Mouse (Mus musculus) kidney, postnatal 36 days (tissue): ENCODE measurements around the gene Hist1h3f.
A peak's percentile ranks its signal among the peaks of the same experiment; 100 is the strongest.
"Not testable (repeated sequence)": the region's sequence is repeated elsewhere in the genome, so short reads cannot be mapped to it uniquely, and the experiment has no call there.

Source experiments
- DNase-seq, 2 experiments: peaks; one replicate each; pipeline ENCODE4 v3.0.0; 2021 to 2022; ENCODE audit warnings: mixed read lengths in 2 of 2

Gene Hist1h3f

GRCm38 (mm10) chr13:23570261-23571021 lies 26.6 kb downstream of the Hist1h3f start:
- not testable (repeated sequence) for DNase-seq

- DNase-seq, result peak; percentile 46 to 85
Measured at GRCm38 (mm10) chr13:23571022-23571503, 27.2 kb downstream of the Hist1h3f start, which contains the start of the genes Hist1h2ae and Hist1h2bg. Gene Hist1h2ae, minus strand, starts transcription at chr13:23571220. Gene Hist1h2bg, plus strand, starts transcription at chr13:23571396.

- not testable (repeated sequence) for DNase-seq
Measured at GRCm38 (mm10) chr13:23571504-23572217, 27.8 kb downstream of the Hist1h3f start.

- no peak for DNase-seq
Measured at GRCm38 (mm10) chr13:23572218-23573033, 28.6 kb downstream of the Hist1h3f start.

- not testable (repeated sequence) for DNase-seq
Measured at GRCm38 (mm10) chr13:23573034-23573897, 29.4 kb downstream of the Hist1h3f start.

- peak; percentile 82 to 90 for DNase-seq
Measured at GRCm38 (mm10) chr13:23573898-23574524, 30.2 kb downstream of the Hist1h3f start, which contains the start of the genes Hist1h2bf and Hist1h2ad. Gene Hist1h2bf, minus strand, starts transcription at chr13:23574196. Gene Hist1h2ad, plus strand, starts transcription at chr13:23574381.

GRCm38 (mm10) chr13:23574546-23575170 lies 30.8 kb downstream of the Hist1h3f start:
- not testable (repeated sequence) for DNase-seq

GRCm38 (mm10) chr13:23575271-23575851 lies 31.5 kb downstream of the Hist1h3f start, which contains the start of gene Hist1h3d:
Gene Hist1h3d, plus strand, starts transcription at chr13:23575763.
- DNase-seq, result peak in 1 of 2 experiments; percentile 42

- not testable (repeated sequence) for DNase-seq
Measured at GRCm38 (mm10) chr13:23575864-23576313, 32.0 kb downstream of the Hist1h3f start.

- DNase-seq, result no peak
Measured at GRCm38 (mm10) chr13:23576351-23576881, 32.6 kb downstream of the Hist1h3f start.

GRCm38 (mm10) chr13:23576906-23577639 lies 33.2 kb downstream of the Hist1h3f start:
- DNase-seq, result no peak

- no peak for DNase-seq
Measured at GRCm38 (mm10) chr13:23577835-23578234, 34.0 kb downstream of the Hist1h3f start.

- peak; percentile 93 to 98 for DNase-seq
Measured at GRCm38 (mm10) chr13:23581408-23582218, 37.8 kb downstream of the Hist1h3f start, which contains the start of gene Hist1h4d. Gene Hist1h4d, plus strand, starts transcription at chr13:23581598.

GRCm38 (mm10) chr13:23582219-23583056 lies 38.6 kb downstream of the Hist1h3f start:
- no peak for DNase-seq

GRCm38 (mm10) chr13:23583387-23584068 lies 39.7 kb downstream of the Hist1h3f start:
- no peak for DNase-seq

GRCm38 (mm10) chr13:23584331-23584730 lies 40.5 kb downstream of the Hist1h3f start:
- DNase-seq, result no peak
